Mouse (Mus musculus) heart, postnatal 0 days (tissue): ENCODE measurements at regions not wholly inside any gene's neighbourhood (a gene's known extent, or its start where the extent isn't known, plus 50 kb on each side); places are given as distances from the start of the nearest gene placed in this dataset.
A peak's percentile ranks its signal among the peaks of the same experiment; 100 is the strongest.

Experiments used
- ATAC-seq: fragments of 200-750 bp; cut with Nextera tagmentation; 2 replicates; pipeline ENCODE4 v1.8.0; 2017; ENCODE audit warnings: low read depth, moderate number of reproducible peaks, moderate library complexity; ENCODE audit not compliant: insufficient read depth
- DNase-seq: peaks from one replicate; pipeline ENCODE4 v3.0.0-alpha.2; 2016; ENCODE audit warnings: low spot score
- H3K27ac ChIP-seq: fragments of 300-500 bp; sonication (generic); 2 replicates; pipeline ENCODE4 v1.5.1; 2014; ENCODE audit warnings: low read depth, mild to moderate bottlenecking
- H3K27me3 ChIP-seq: fragments of 300-500 bp; sonication (generic); 2 replicates; pipeline ENCODE4 v1.6.1; 2014; ENCODE audit warnings: low read length, mixed read lengths; ENCODE audit not compliant: control insufficient read depth, insufficient read depth
- H3K36me3 ChIP-seq: fragments of 300-500 bp; sonication (generic); replicated peaks from 2 replicates; pipeline ENCODE4 v1.6.1; 2014; ENCODE audit warnings: low read length, mixed read lengths; ENCODE audit not compliant: control insufficient read depth, insufficient read depth
- H3K4me1 ChIP-seq: fragments of 300-500 bp; sonication (generic); 2 replicates; pipeline ENCODE4 v1.6.1; 2014; ENCODE audit warnings: antibody characterized with exemption; ENCODE audit not compliant: control insufficient read depth, insufficient read depth
- H3K4me2 ChIP-seq: fragments of 300-500 bp; sonication (generic); 2 replicates; pipeline ENCODE4 v1.6.1; 2014; ENCODE audit warnings: low read depth, mild to moderate bottlenecking, low read length, moderate library complexity
- H3K4me3 ChIP-seq: fragments of 300-500 bp; sonication (generic); 2 replicates; pipeline ENCODE4 v1.5.1; 2014; ENCODE audit warnings: low read depth, low read length
- H3K9ac ChIP-seq: fragments of 300-500 bp; sonication (generic); replicated peaks from 2 replicates; pipeline ENCODE4 v1.6.1; 2014; ENCODE audit warnings: low read depth, low read length, mixed read lengths
- H3K9me3 ChIP-seq: fragments of 300-500 bp; sonication (generic); replicated peaks from 2 replicates; pipeline ENCODE4 v1.6.1; 2016; ENCODE audit warnings: low read length; ENCODE audit not compliant: control insufficient read depth
- CTCF ChIP-seq: IDR thresholded peaks from 2 replicates; pipeline ENCODE4 v1.5.1; 2016; ENCODE audit warnings: antibody characterized with exemption, control low read depth, low read depth
- EP300 ChIP-seq: IDR thresholded peaks from 2 replicates; pipeline ENCODE4 v1.6.1; 2016; ENCODE audit warnings: antibody characterized with exemption, low read depth
- WGBS: fragments of 180-500 bp; shearing (Covaris S2); extraction: QIAGEN DNeasy Blood & Tissue Kit; methylation state at CpG from one replicate; pipeline ENCODE4 v1.1.7; 2014; 5-methylcytosine and 5-hydroxymethylcytosine counted together

DNA sequence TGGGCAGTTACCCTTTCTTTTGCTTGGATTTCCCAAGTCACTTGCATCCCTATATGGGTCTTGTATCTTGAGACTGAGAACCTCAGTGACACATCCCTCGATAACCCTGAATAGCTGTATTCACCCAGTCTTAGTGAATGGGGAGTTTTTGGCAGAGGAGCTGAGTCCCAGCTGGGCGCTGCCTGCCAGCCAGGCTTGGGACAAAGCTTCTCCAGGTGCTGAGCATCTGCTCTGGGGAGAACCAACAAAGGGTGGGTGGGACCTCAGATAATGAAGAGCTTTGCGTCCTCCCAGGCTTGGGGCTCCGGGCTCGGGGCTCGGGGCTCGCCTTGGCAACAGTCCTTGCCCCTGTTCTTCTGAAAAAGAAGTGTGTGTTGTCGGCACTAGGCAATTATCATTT is 100.4 kb upstream of the Stmnd1 start:
- no peak for ATAC-seq
- Histone ChIP-seq H3K27ac (no peak overlapping the region), H3K9me3 (no peaks in the 10 kb centered on the region), H3K27me3 (no peaks in the 10 kb centered on the region), H3K36me3 (no peaks in the 10 kb centered on the region), H3K4me1 (no peaks in the 10 kb centered on the region), H3K4me2 (no peak overlapping the region), H3K9ac (no peak overlapping the region), H3K4me3 (no peak overlapping the region)
- DNase-seq, result no peak
- TF ChIP-seq EP300 (no peak), CTCF (no peak)
- 54% methylated on average over 8 of the region's 8 CpGs for WGBS

DNA sequence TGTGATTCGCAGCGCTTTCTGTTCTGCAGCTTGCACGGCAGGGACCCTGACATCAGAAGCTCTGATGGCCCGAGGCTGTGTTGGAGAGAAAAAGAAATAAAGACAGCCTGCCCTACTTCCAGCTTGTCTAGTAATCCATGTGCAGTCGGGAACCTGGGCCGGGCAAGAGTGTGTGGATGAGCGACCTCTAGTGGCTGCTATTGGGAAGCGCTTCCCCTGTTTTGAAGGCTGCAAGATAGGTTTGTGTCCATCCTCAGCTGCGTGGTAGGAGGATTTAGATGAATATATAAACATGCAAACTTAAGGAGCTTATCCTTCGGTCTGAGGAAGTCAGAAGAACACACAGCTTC is 111.5 kb upstream of the Stmnd1 start:
- peak; percentile 44; the same call in 1 of the 2 replicates for ATAC-seq
- peak; percentile 71 for DNase-seq
- H3K4me2 ChIP-seq, result peak overlapping the region; percentile 34
- no peak overlapping the region for H3K27ac ChIP-seq
- WGBS, result 4% methylated on average over 10 of the region's 10 CpGs
- H3K36me3 ChIP-seq, result no peaks in the 10 kb centered on the region
- no peaks in the 10 kb centered on the region for H3K27me3 ChIP-seq
- no peaks in the 10 kb centered on the region for H3K9me3 ChIP-seq
- H3K4me3 ChIP-seq, result no peak overlapping the region
- H3K4me1 ChIP-seq, result no peaks in the 10 kb centered on the region
- TF ChIP-seq EP300, result no peak
- TF ChIP-seq CTCF, result peak; percentile 91
- no peak overlapping the region for H3K9ac ChIP-seq

DNA sequence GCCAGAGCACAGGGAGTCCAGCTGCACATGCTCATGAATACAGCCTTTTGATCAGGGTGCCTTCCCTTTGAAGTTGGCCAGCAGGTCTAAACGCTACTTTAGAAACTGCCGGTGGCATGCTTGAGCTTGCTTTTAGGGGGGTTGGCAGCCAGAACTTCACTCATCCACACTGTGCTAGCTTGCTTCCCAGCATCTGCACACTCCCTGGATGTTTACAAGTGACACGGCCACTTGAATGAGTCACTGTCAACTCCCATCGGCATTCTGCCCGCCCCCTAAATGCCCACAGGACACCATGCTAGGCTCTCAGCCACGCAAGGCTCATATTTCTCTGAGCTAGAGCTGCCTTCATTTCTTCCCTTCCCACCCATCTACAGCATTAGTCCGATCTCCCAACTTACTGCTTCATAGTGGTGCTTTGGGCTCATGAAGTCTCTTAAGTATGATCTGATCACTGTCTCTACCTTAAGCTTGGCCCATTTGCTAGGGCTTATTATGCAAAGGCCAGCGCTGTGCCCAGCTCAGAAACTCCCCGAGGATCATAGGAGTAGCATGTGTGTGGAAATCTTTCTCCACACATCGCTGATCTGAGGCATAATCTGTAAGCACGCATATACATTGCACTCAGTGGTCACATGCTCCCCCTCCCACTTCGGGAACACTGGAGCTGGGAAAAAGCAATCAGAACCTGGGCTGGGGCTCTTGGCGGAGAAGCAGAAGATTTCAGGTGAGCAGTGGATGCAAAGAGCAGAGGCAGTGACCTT is 112.1 kb upstream of the Stmnd1 start:
- ATAC-seq (no peak), DNase-seq (no peak)
- peak overlapping the region; percentile 34 for H3K4me2 ChIP-seq
- no peaks in the 10 kb centered on the region for H3K9me3 ChIP-seq
- H3K4me1 ChIP-seq, result no peaks in the 10 kb centered on the region
- H3K27me3 ChIP-seq, result no peaks in the 10 kb centered on the region
- WGBS, result 41% methylated on average over 13 of the region's 13 CpGs
- TF ChIP-seq CTCF (no peak), EP300 (no peak)
- no peak overlapping the region for H3K27ac ChIP-seq
- H3K4me3 ChIP-seq, result no peak overlapping the region
- no peak overlapping the region for H3K9ac ChIP-seq
- H3K36me3 ChIP-seq, result no peaks in the 10 kb centered on the region

DNA sequence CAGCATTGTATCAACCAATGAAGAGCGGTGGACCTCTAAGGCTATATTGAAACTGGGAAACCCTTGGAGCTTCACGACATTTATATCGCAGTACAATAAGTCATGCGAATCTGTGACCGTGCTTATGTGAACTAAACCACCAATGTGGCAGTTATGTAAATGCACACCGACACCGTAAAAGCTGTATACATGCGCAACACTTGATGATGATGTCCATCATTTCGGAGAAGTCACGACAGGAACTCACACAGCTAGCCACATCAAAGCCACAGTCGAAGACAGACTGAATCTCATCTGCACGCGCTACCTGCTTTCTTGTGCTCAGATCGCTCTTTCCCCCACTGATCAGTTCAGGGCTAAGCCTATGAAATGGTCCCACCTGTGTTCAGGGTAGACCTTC is 114.2 kb upstream of the Stmnd1 start:
- ATAC-seq, result no peak
- Histone ChIP-seq H3K27ac (no peak overlapping the region), H3K27me3 (no peaks in the 10 kb centered on the region), H3K4me2 (no peak overlapping the region), H3K9me3 (no peaks in the 10 kb centered on the region), H3K4me1 (no peaks in the 10 kb centered on the region), H3K4me3 (no peak overlapping the region), H3K36me3 (no peaks in the 10 kb centered on the region), H3K9ac (no peak overlapping the region)
- TF ChIP-seq CTCF, result no peak
- TF ChIP-seq EP300, result no peak
- no peak for DNase-seq
- 90% methylated on average over 14 of the region's 14 CpGs for WGBS

DNA sequence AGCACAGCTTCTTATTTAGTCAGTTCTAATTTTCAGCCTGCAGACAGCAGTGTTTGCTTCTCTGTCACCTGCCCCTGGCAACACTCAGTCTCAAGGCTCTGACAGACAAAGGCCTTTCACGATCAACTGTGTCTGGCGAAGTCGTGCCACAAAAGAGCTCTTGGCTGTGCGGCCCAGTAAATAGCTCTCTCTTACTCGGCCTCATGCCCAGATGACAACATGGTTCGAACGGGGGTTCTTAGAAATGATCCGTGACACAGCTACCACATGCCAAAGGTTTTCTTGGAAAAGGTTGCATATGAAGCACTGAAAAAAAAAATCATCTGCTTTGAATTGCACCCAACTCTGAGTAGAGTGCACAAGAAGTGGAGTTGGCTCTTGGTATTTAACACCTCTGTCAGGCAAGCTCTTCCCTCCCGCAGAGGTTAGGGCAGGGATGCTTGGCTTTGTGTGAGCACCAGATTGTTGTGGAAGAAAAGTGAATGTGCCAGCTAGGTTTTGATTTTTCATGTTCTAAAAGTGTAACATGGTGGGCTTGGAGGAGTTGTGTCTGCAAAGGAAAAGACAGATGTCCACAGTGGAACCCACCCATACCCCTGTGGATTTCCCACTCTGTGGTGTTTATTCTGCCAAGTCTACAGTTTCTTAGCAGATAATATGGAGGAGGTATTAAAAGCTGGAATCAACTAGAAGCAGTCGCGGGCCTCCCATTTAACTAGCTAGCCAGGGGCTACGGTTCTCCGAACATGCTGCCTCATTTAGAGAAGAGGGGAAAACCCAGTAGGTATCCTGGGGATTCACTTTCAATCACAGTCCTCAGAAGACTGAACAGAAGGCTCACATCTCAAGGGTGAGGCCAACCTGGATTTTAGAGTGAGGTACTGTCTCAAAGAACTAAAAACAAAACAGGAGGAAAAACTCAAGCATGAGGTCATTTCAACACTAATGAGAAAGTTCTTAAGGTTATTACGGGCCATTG is 120.0 kb upstream of the Stmnd1 start:
- H3K27ac ChIP-seq, result no peak overlapping the region
- ATAC-seq (no peak), DNase-seq (no peak)
- peaks cover 2% of the 10 kb centered on the region; the same call in 1 of the 2 replicates for H3K9me3 ChIP-seq
- no peaks in the 10 kb centered on the region for H3K4me1 ChIP-seq
- no peak overlapping the region for H3K9ac ChIP-seq
- H3K4me3 ChIP-seq, result no peak overlapping the region
- H3K36me3 ChIP-seq, result no peaks in the 10 kb centered on the region
- H3K27me3 ChIP-seq, result no peaks in the 10 kb centered on the region
- no peak overlapping the region for H3K4me2 ChIP-seq
- 78% methylated on average over 14 of the region's 14 CpGs for WGBS
- TF ChIP-seq CTCF (no peak), EP300 (no peak)
